Mouse (Mus musculus) liver, embryonic 11.5 days (tissue): Measurements from ENCODE around the gene Cdh4. TPM values are rescaled to one million over a fixed set of nuclear protein-coding genes. Genes with fewer than 3 reads are reported as not detected.

Experiments used
- ATAC-seq: fragments of 200-750 bp; cut with Nextera tagmentation; replicated peaks from 2 replicates; pipeline ENCODE4 v1.8.0; 2017; ENCODE audit warnings: moderate number of reproducible peaks, mild to moderate bottlenecking, moderate TSS enrichment, moderate library complexity; ENCODE audit not compliant: low FRiP score
- DNase-seq: peaks from one replicate; pipeline ENCODE4 v3.0.0-alpha.2; 2017; ENCODE audit warnings: low spot score
- H3K27ac ChIP-seq: fragments of 300-500 bp; sonication (generic); 2 replicates; pipeline ENCODE4 v1.5.1; 2014; ENCODE audit warnings: mild to moderate bottlenecking, low read depth, low read length, control low read depth
- H3K27me3 ChIP-seq: fragments of 300-500 bp; sonication (generic); replicated peaks from 2 replicates; pipeline ENCODE4 v1.6.1; 2014; ENCODE audit warnings: low read length, mixed read lengths; ENCODE audit not compliant: control insufficient read depth, insufficient read depth
- H3K36me3 ChIP-seq: fragments of 300-500 bp; sonication (generic); 2 replicates; pipeline ENCODE4 v1.6.1; 2014; ENCODE audit warnings: mild to moderate bottlenecking, low read length, moderate library complexity, mixed read lengths; ENCODE audit not compliant: control insufficient read depth, insufficient read depth
- H3K4me1 ChIP-seq: fragments of 300-500 bp; sonication (generic); replicated peaks from 2 replicates; pipeline ENCODE4 v1.6.1; 2014; ENCODE audit warnings: low read length, mixed read lengths; ENCODE audit not compliant: control insufficient read depth, insufficient read depth
- H3K4me2 ChIP-seq: fragments of 300-500 bp; sonication (generic); 2 replicates; pipeline ENCODE4 v1.6.1; 2014; ENCODE audit warnings: mild to moderate bottlenecking, control low read depth, moderate library complexity
- H3K4me3 ChIP-seq: fragments of 300-500 bp; sonication (generic); 2 replicates; pipeline ENCODE4 v1.5.1; 2014; ENCODE audit warnings: low read depth, low read length, control low read depth
- H3K9ac ChIP-seq: fragments of 300-500 bp; sonication (generic); 2 replicates; pipeline ENCODE4 v1.6.1; 2014; ENCODE audit warnings: low read depth, low read length, control low read depth
- H3K9me3 ChIP-seq: fragments of 300-500 bp; sonication (generic); 2 replicates; pipeline ENCODE4 v1.6.1; 2016; ENCODE audit warnings: low read length, inconsistent platforms, mixed read lengths; ENCODE audit not compliant: control insufficient read depth
- WGBS: fragments of 180-500 bp; shearing (Covaris S2); extraction: QIAGEN DNeasy Blood & Tissue Kit; methylation state at CpG from one replicate; pipeline ENCODE4 v1.1.7; 2014; 5-methylcytosine and 5-hydroxymethylcytosine counted together
- polyA plus RNA-seq: library from polyadenylated mRNA; unstranded; fragments of >200 nt; fragmentation: Nextera tagmentation; extraction: Ambion mirVana; gene quantifications from 2 replicates; pipeline ENCODE4 v1.2.1, GENCODE M21; 2014

Gene Cdh4
- polyA plus RNA-seq, 1 experiment from 2014 or later = 0.51 TPM

DNA sequence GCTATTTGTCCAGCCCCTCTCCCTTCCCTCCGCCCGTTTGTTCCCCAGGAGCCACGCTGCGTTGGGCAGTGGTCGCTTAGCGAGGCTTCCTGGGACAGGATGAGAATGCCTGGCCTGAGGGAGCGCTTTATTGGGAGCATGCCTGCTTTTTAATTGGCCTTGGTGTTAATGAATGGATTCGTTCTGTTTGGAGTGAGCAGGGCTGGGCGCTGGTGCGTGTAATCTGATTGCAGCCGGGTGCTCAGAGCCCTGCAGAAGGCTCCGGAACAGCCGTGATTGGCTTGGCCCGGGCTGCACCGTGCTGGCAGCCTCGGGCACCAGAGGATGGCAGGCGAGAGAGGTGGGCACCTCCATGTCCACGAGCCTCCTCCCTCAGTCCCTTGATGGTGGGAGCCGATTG is 95.2 kb downstream of the Cdh4 start:
- Histone ChIP-seq H3K36me3 (no peaks in the 10 kb centered on the region), H3K4me1 (no peaks in the 10 kb centered on the region), H3K4me2 (no peak overlapping the region), H3K27me3 (no peaks in the 10 kb centered on the region), H3K27ac (no peak overlapping the region), H3K9me3 (no peaks in the 10 kb centered on the region), H3K4me3 (no peak overlapping the region), H3K9ac (no peak overlapping the region)
- WGBS = 21% methylated on average over 19 of the region's 19 CpGs
- DNase-seq = no peak
- no peak for ATAC-seq

DNA sequence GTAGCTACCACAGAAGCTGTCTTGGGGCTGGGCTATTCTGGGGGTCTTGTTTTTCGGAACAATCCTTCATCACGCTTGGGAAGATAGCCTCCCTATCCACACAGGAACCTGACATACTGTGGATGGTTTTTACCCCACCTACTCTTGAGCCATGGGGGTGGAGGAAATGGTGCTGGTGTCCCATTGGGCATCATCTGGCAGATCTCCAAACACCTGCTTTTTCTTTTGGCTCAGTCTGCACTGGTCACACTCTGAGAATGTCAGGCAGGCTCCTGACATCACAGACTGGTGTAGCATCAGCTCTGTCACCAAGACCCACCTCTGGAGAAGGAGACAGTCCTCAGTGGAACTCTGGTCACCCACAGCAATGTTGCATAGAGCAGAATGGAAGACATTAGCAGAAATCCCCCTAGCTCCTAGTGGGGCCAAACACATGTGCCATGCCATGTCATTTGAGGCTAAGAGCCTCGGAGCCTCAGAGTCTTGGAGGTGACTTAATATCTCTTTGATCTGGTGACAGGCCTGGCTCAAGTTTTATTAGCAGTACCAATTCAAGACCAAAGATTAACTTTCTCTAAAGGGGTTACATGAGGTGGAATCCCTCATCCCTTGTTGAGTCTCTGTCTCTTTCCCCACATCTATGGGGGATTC is 95.7 kb downstream of the Cdh4 start:
- Histone ChIP-seq H3K9ac (no peak overlapping the region), H3K27me3 (no peaks in the 10 kb centered on the region), H3K27ac (no peak overlapping the region), H3K36me3 (no peaks in the 10 kb centered on the region), H3K4me2 (no peak overlapping the region), H3K4me3 (no peak overlapping the region), H3K9me3 (no peaks in the 10 kb centered on the region), H3K4me1 (no peaks in the 10 kb centered on the region)
- ATAC-seq (no peak), DNase-seq (no peak)
- 60% methylated on average over 3 of the region's 3 CpGs for WGBS

DNA sequence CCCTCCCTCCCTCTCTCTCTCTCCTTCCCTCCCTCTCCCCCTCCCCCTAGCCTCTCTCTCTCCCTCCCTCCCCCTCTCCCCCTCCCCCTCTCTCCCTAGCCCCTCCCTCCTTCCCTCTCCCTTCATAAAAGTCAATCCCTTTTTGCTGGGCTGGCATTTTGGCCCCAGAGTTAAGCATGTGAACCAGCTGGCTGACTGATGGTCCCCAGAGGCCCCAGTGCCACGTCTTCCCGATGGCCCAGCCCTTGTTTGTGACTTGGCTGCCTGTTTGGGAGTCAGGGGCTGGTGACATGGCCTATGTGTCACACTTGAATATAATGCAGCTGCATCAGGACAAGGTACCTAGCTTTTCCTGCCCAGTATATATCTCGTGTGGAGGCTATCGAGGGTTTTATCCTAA is 96.3 kb downstream of the Cdh4 start:
- no peak for DNase-seq
- H3K27ac ChIP-seq = no peak overlapping the region
- H3K36me3 ChIP-seq = no peaks in the 10 kb centered on the region
- no peaks in the 10 kb centered on the region for H3K9me3 ChIP-seq
- H3K27me3 ChIP-seq = no peaks in the 10 kb centered on the region
- 62% methylated on average over 4 of the region's 4 CpGs for WGBS
- ATAC-seq = no peak
- H3K4me1 ChIP-seq = no peaks in the 10 kb centered on the region
- H3K4me2 ChIP-seq = no peak overlapping the region
- H3K9ac ChIP-seq = no peak overlapping the region
- H3K4me3 ChIP-seq = no peak overlapping the region

DNA sequence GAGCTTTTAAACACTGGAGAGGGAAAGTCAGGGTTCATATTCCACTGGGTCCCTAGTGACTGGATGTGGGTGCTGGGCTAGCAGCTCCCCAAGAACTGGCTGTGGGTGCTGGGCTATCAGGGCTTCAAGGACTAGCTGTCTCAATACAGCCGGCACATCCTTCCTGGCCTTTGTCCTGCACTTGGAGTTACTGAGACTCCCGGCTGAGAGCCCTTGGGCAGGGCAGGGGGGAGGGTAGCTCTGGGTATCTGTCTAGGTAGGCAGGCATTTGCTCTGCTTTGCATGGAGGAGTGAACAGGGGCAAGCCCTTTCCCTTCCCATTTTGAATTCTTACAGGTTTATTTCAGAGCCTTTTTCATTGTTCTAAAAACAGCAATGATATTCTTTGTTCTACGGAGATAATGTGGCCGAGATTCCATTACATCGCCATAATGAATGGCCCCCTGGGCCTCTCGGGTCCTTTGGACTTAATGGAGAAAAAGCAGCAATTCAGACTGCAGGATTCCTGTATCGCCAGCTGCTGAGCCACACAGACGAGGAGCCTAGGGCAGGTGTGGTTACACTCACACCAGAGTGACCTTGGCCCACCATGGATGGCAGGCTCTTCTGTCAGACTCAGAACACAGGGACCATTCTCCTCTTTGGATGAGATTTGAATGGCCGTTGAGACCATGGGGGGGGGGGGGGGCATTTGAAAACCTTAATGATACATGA is 97.5 kb downstream of the Cdh4 start:
- no peaks in the 10 kb centered on the region for H3K9me3 ChIP-seq
- H3K4me1 ChIP-seq = no peaks in the 10 kb centered on the region
- H3K36me3 ChIP-seq = no peaks in the 10 kb centered on the region
- no peaks in the 10 kb centered on the region for H3K27me3 ChIP-seq
- no peak overlapping the region for H3K27ac ChIP-seq
- no peak overlapping the region for H3K4me2 ChIP-seq
- ATAC-seq (no peak), DNase-seq (no peak)
- no peak overlapping the region for H3K4me3 ChIP-seq
- 52% methylated on average over 9 of the region's 9 CpGs for whole genome bisulfite sequencing
- no peak overlapping the region for H3K9ac ChIP-seq

DNA sequence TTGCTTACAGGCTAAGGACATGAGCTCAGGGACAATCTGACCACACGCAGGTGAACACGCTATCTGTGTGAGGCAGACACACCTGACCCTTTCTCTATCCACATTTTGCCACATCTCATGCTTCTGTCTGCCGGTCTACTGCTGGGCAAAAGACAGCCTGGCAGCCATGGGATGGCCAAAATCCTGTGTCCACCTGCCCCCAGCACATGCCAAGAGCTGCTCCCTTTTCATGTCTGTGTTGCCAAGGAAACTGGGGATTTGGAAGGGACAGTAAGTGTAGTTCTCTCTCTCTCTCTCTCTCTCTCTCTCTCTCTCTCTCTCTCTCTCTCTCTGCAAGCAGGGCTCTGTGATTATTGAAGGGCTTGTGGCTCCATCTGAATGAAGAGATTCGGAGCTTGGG is 98.9 kb downstream of the Cdh4 start:
- ATAC-seq = no peak
- H3K27ac ChIP-seq = no peak overlapping the region
- no peak overlapping the region for H3K4me3 ChIP-seq
- H3K36me3 ChIP-seq = no peaks in the 10 kb centered on the region
- H3K9ac ChIP-seq = no peak overlapping the region
- WGBS = 85% methylated on average over 4 of the region's 4 CpGs
- no peaks in the 10 kb centered on the region for H3K4me1 ChIP-seq
- H3K27me3 ChIP-seq = no peaks in the 10 kb centered on the region
- no peak overlapping the region for H3K4me2 ChIP-seq
- H3K9me3 ChIP-seq = no peaks in the 10 kb centered on the region; the same call in 1 of the 2 replicates
- no peak for DNase-seq

DNA sequence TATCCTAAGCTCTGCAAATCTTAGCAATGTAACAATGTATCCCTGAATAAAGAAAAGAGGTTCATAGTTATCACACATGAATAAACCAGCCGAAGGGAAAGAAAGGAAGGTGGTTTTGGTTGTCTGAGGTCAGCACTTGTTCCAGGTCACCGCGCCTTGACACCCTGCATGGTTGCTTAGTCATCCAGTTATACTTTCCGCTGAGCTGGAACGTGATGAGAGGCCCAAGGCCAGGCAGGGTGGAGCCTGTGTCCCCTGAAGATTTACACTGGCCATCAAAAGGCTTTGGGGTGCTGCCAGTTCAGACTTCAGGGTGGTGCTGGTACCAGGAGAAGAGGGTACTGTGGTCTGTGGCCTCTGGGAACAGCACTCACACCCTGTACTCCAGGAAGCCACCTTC is 105.4 kb downstream of the Cdh4 start:
- H3K4me1 ChIP-seq = no peaks in the 10 kb centered on the region
- DNase-seq (no peak), ATAC-seq (no peak)
- no peak overlapping the region for H3K27ac ChIP-seq
- H3K27me3 ChIP-seq = no peaks in the 10 kb centered on the region
- H3K9ac ChIP-seq = no peak overlapping the region
- no peak overlapping the region for H3K4me3 ChIP-seq
- no peaks in the 10 kb centered on the region for H3K36me3 ChIP-seq
- H3K4me2 ChIP-seq = no peak overlapping the region
- no peaks in the 10 kb centered on the region; the same call in 1 of the 2 replicates for H3K9me3 ChIP-seq
- WGBS = 77% methylated on average over 5 of the region's 5 CpGs

DNA sequence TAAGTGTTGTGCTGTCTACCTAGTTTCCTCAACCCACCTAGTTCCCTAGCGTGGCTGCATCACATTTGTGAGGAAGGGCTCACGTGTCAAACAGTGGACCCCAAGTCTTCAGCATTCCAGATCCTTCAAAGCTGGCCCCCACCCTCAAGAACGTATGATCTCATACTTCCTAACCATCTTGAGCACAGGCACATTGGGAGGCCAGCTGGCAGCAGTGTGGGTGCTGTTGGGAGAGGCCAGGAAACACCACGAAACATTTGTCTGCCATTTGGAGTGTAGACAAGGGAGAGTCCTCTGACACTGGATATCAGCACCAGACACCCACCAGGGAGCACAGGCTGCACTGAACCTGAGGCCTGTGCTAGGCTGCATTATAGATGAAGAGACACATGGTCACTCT is 113.7 kb downstream of the Cdh4 start:
- ATAC-seq = no peak
- no peak overlapping the region for H3K9ac ChIP-seq
- H3K4me3 ChIP-seq = no peak overlapping the region
- no peaks in the 10 kb centered on the region for H3K9me3 ChIP-seq
- DNase-seq = no peak
- H3K27me3 ChIP-seq = no peaks in the 10 kb centered on the region
- WGBS = 72% methylated on average over 4 of the region's 4 CpGs
- H3K4me2 ChIP-seq = no peak overlapping the region
- no peak overlapping the region for H3K27ac ChIP-seq
- H3K4me1 ChIP-seq = no peaks in the 10 kb centered on the region
- no peaks in the 10 kb centered on the region for H3K36me3 ChIP-seq

DNA sequence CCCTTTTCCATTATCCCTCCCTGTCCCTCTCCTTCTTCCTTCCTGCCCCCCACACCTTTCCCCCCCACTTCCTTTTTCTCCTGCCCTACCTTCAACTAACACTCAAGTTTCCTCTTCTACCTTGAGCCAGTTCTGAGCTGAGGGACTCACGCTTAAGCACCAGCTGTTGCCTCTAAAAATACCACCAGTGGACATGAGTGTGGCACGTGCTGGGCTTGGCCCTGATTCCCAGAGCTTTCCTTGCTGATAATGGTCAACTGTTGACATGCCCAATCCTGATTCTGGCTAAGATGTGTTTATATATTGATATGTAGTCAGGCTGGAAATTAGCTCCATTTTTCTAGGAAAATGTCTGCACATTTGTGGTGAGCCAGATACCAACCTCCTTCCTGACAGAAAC is 120.1 kb downstream of the Cdh4 start:
- H3K4me2 ChIP-seq = no peak overlapping the region
- H3K4me1 ChIP-seq = no peaks in the 10 kb centered on the region
- 70% methylated on average over 2 of the region's 2 CpGs for WGBS

DNA sequence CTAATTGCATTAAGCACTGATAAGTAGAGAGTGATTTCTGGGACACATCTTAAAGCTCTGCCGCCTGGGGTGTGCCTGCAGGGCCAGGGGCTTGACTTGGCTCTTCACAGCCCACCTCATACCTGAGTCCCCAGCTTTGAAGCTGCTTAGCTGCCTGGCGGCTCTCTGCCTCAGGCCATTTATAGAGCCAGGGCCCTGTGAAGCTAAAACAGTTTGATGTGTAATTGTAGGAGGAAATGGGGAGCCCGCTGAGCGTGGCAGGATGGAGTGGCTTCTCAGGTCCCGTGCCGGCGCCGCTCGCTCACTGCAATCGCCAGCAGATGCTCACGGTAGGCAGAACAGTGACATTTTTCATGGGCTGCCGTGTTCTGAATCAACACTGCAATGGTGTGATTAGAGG is 123.4 kb downstream of the Cdh4 start:
- no peak overlapping the region for H3K27ac ChIP-seq
- H3K36me3 ChIP-seq = no peaks in the 10 kb centered on the region
- H3K4me2 ChIP-seq = no peak overlapping the region
- DNase-seq = no peak
- no peaks in the 10 kb centered on the region for H3K27me3 ChIP-seq
- H3K4me3 ChIP-seq = no peak overlapping the region
- no peaks in the 10 kb centered on the region for H3K4me1 ChIP-seq
- H3K9ac ChIP-seq = no peak overlapping the region
- 7% methylated on average over 12 of the region's 12 CpGs for WGBS
- no peaks in the 10 kb centered on the region for H3K9me3 ChIP-seq
- ATAC-seq = no peak

More for the DNA sequence above, 120.1 kb downstream of the Cdh4 start:
- H3K36me3 ChIP-seq = no peaks in the 10 kb centered on the region
- DNase-seq (no peak), ATAC-seq (no peak)
- no peaks in the 10 kb centered on the region for H3K9me3 ChIP-seq
- no peaks in the 10 kb centered on the region for H3K27me3 ChIP-seq
- no peak overlapping the region for H3K27ac ChIP-seq
- H3K4me3 ChIP-seq = no peak overlapping the region
- H3K9ac ChIP-seq = no peak overlapping the region
